Mouse (Mus musculus) heart, embryonic 15.5 days (tissue): Measurements from ENCODE around the gene Rapgefl1. TPM values are rescaled to one million over a fixed set of nuclear protein-coding genes. Genes with fewer than 3 reads are reported as not detected.

Experiments
- ATAC-seq: fragments of 200-750 bp; cut with Nextera tagmentation; replicated peaks from 2 replicates; pipeline ENCODE4 v1.8.0; 2017; ENCODE audit warnings: low read depth, moderate TSS enrichment; ENCODE audit not compliant: insufficient number of reproducible peaks, insufficient read depth, low FRiP score
- H3K27ac ChIP-seq: fragments of 300-500 bp; sonication (generic); 2 replicates; pipeline ENCODE4 v1.5.1; 2015; ENCODE audit warnings: mild to moderate bottlenecking, inconsistent platforms
- H3K27me3 ChIP-seq: fragments of 300-500 bp; sonication (generic); 2 replicates; pipeline ENCODE4 v1.6.1; 2015; ENCODE audit warnings: inconsistent platforms
- H3K36me3 ChIP-seq: fragments of 300-500 bp; sonication (generic); 2 replicates; pipeline ENCODE4 v1.6.1; 2015; ENCODE audit warnings: mild to moderate bottlenecking, inconsistent platforms
- H3K4me1 ChIP-seq: fragments of 300-500 bp; sonication (generic); replicated peaks from 2 replicates; pipeline ENCODE4 v1.6.1; 2015; ENCODE audit warnings: inconsistent platforms
- H3K4me2 ChIP-seq: fragments of 300-500 bp; sonication (generic); 2 replicates; pipeline ENCODE4 v1.6.1; 2015; ENCODE audit warnings: inconsistent platforms, mild to moderate bottlenecking, moderate library complexity
- H3K4me3 ChIP-seq: fragments of 300-500 bp; sonication (generic); 2 replicates; pipeline ENCODE4 v1.5.1; 2015; ENCODE audit warnings: mild to moderate bottlenecking, inconsistent platforms
- H3K9ac ChIP-seq: fragments of 300-500 bp; sonication (generic); 2 replicates; pipeline ENCODE4 v1.6.1; 2015; ENCODE audit warnings: mild to moderate bottlenecking, inconsistent platforms
- H3K9me3 ChIP-seq: fragments of 300-500 bp; sonication (generic); replicated peaks from 2 replicates; pipeline ENCODE4 v1.6.1; 2016; ENCODE audit warnings: inconsistent platforms
- WGBS: fragments of 180-500 bp; shearing (Covaris S2); methylation state at CpG from one replicate; pipeline ENCODE4 v1.1.7; 2015; ENCODE audit warnings: mixed read lengths; 5-methylcytosine and 5-hydroxymethylcytosine counted together
- polyA plus RNA-seq: library from polyadenylated mRNA; unstranded; fragments of >200 nt; fragmentation: Nextera tagmentation; extraction: Ambion mirVana; gene quantifications from 2 replicates; pipeline ENCODE4 v1.2.1, GENCODE M21; 2015

The Rapgefl1 gene
- polyA plus RNA-seq, result 0.71 and 1.5 TPM in 2 replicates

- H3K4me1 ChIP-seq, result peaks cover 31% of the 10 kb centered on the region
- WGBS, result under 1% methylated on average over 47 of the region's 48 CpGs
- H3K4me2 ChIP-seq, result peak within 1 kb of the TSS; percentile 100
- H3K27me3 ChIP-seq, result peaks cover 25% of the 10 kb centered on the region
- 0 out of 2 replicates have a peak within 1 kb of the TSS, but pooled peaks have one; percentile 36 for H3K27ac ChIP-seq
- H3K4me3 ChIP-seq, result peak within 1 kb of the TSS; percentile 80
- peaks cover 30% of the 10 kb centered on the region for H3K36me3 ChIP-seq
- ATAC-seq, result peak; percentile 88
- H3K9me3 ChIP-seq, result no peaks in the 10 kb centered on the region
- peak within 1 kb of the TSS; percentile 81 for H3K9ac ChIP-seq
Measured at GRCm38 (mm10) chr11:98836651-98837141, at the start of gene Rapgefl1. Gene Rapgefl1 (plus strand): TSS chr11:98836785.

- peak overlapping the region; percentile 44 for H3K4me2 ChIP-seq
- H3K4me1 ChIP-seq, result peaks cover 69% of the 10 kb centered on the region
- H3K9ac ChIP-seq, result 0 out of 2 replicates have a peak overlapping the region, but pooled peaks have one; percentile 18
- no peaks in the 10 kb centered on the region for H3K9me3 ChIP-seq
- ATAC-seq, result no peak
- no peaks in the 10 kb centered on the region for H3K27me3 ChIP-seq
- H3K27ac ChIP-seq, result peak overlapping the region; percentile 98
- no peaks in the 10 kb centered on the region for H3K36me3 ChIP-seq
- peak overlapping the region; percentile 13; the same call in 1 of the 2 replicates for H3K4me3 ChIP-seq
- WGBS, result 19% methylated on average over 7 of the region's 7 CpGs
Measured at GRCm38 (mm10) chr11:98787229-98787628, 49.4 kb upstream of the Rapgefl1 start.

GRCm38 (mm10) chr11:98787691-98788090 lies 48.9 kb upstream of the Rapgefl1 start:
- no peaks in the 10 kb centered on the region for H3K36me3 ChIP-seq
- H3K27me3 ChIP-seq, result no peaks in the 10 kb centered on the region
- no peak for ATAC-seq
- H3K27ac ChIP-seq, result peak overlapping the region; percentile 98
- H3K9ac ChIP-seq, result 0 out of 2 replicates have a peak overlapping the region, but pooled peaks have one; percentile 18
- H3K4me1 ChIP-seq, result peaks cover 64% of the 10 kb centered on the region
- no peak overlapping the region for H3K4me3 ChIP-seq
- WGBS, result 96% methylated on average over 1 of the region's 1 CpGs
- H3K9me3 ChIP-seq, result no peaks in the 10 kb centered on the region
- peak overlapping the region; percentile 44; the same call in 1 of the 2 replicates for H3K4me2 ChIP-seq

GRCm38 (mm10) chr11:98788139-98788538 lies 48.4 kb upstream of the Rapgefl1 start:
- no peaks in the 10 kb centered on the region for H3K36me3 ChIP-seq
- no peaks in the 10 kb centered on the region for H3K9me3 ChIP-seq
- WGBS, result 87% methylated on average over 5 of the region's 5 CpGs
- no peak overlapping the region for H3K9ac ChIP-seq
- no peak overlapping the region for H3K4me3 ChIP-seq
- no peak overlapping the region; the same call in 1 of the 2 replicates for H3K4me2 ChIP-seq
- ATAC-seq, result no peak
- peaks cover 60% of the 10 kb centered on the region for H3K4me1 ChIP-seq
- H3K27ac ChIP-seq, result peak overlapping the region; percentile 85
- H3K27me3 ChIP-seq, result no peaks in the 10 kb centered on the region

- H3K27ac ChIP-seq, result peak overlapping the region; percentile 85
- peak; percentile 60 for ATAC-seq
- peak overlapping the region; percentile 59 for H3K4me3 ChIP-seq
- H3K9me3 ChIP-seq, result no peaks in the 10 kb centered on the region
- no peaks in the 10 kb centered on the region for H3K27me3 ChIP-seq
- no peaks in the 10 kb centered on the region for H3K36me3 ChIP-seq
- H3K9ac ChIP-seq, result peak overlapping the region; percentile 72
- H3K4me2 ChIP-seq, result peak overlapping the region; percentile 93
- WGBS, result 11% methylated on average over 18 of the region's 18 CpGs
- H3K4me1 ChIP-seq, result peaks cover 58% of the 10 kb centered on the region
Measured at GRCm38 (mm10) chr11:98788550-98789218, 47.9 kb upstream of the Rapgefl1 start.

- H3K4me1 ChIP-seq, result peaks cover 58% of the 10 kb centered on the region
Measured at GRCm38 (mm10) chr11:98789219-98789807, 47.3 kb upstream of the Rapgefl1 start.

GRCm38 (mm10) chr11:98789824-98790223 lies 46.8 kb upstream of the Rapgefl1 start:
- Histone ChIP-seq H3K36me3 (no peaks in the 10 kb centered on the region), H3K27me3 (no peaks in the 10 kb centered on the region), H3K4me2 (peak overlapping the region; percentile 93), H3K9ac (peak overlapping the region; percentile 72), H3K27ac (peak overlapping the region; percentile 85), H3K4me1 (peaks cover 54% of the 10 kb centered on the region), H3K9me3 (no peaks in the 10 kb centered on the region), H3K4me3 (peak overlapping the region; percentile 59)
- ATAC-seq, result no peak
- WGBS, result 31% methylated on average over 5 of the region's 5 CpGs

More at GRCm38 (mm10) chr11:98789219-98789807, 47.3 kb upstream of the Rapgefl1 start:
- H3K9me3 ChIP-seq, result no peaks in the 10 kb centered on the region
- peak overlapping the region; percentile 72 for H3K9ac ChIP-seq
- no peak; the same call in 1 of the 2 replicates for ATAC-seq
- H3K27me3 ChIP-seq, result no peaks in the 10 kb centered on the region
- no peaks in the 10 kb centered on the region for H3K36me3 ChIP-seq
- H3K27ac ChIP-seq, result peak overlapping the region; percentile 85
- under 1% methylated on average over 25 of the region's 25 CpGs for WGBS
- peak overlapping the region; percentile 93 for H3K4me2 ChIP-seq
- H3K4me3 ChIP-seq, result peak overlapping the region; percentile 59

- Histone ChIP-seq H3K27ac (no peak overlapping the region), H3K4me2 (no peak overlapping the region), H3K4me1 (peaks cover 45% of the 10 kb centered on the region), H3K9me3 (no peaks in the 10 kb centered on the region), H3K9ac (no peak overlapping the region), H3K36me3 (no peaks in the 10 kb centered on the region), H3K4me3 (no peak overlapping the region), H3K27me3 (no peaks in the 10 kb centered on the region)
- ATAC-seq, result no peak
- 81% methylated on average over 5 of the region's 5 CpGs for WGBS
Measured at GRCm38 (mm10) chr11:98790631-98791205, 45.9 kb upstream of the Rapgefl1 start.

- WGBS, result 73% methylated on average over 1 of the region's 1 CpGs
- Histone ChIP-seq H3K9ac (no peak overlapping the region), H3K4me1 (peaks cover 37% of the 10 kb centered on the region), H3K4me3 (no peak overlapping the region), H3K27ac (no peak overlapping the region), H3K36me3 (no peaks in the 10 kb centered on the region), H3K27me3 (no peaks in the 10 kb centered on the region), H3K9me3 (no peaks in the 10 kb centered on the region), H3K4me2 (no peak overlapping the region)
- no peak for ATAC-seq
Measured at GRCm38 (mm10) chr11:98791448-98791847, 45.1 kb upstream of the Rapgefl1 start.

- H3K27ac ChIP-seq, result no peak overlapping the region
- no peak overlapping the region for H3K4me3 ChIP-seq
- no peak overlapping the region for H3K4me2 ChIP-seq
- 18% methylated on average over 4 of the region's 4 CpGs for WGBS
- no peaks in the 10 kb centered on the region for H3K9me3 ChIP-seq
- no peak overlapping the region for H3K9ac ChIP-seq
- no peaks in the 10 kb centered on the region for H3K36me3 ChIP-seq
- H3K4me1 ChIP-seq, result peaks cover 32% of the 10 kb centered on the region
- H3K27me3 ChIP-seq, result no peaks in the 10 kb centered on the region
- ATAC-seq, result no peak
Measured at GRCm38 (mm10) chr11:98792081-98792480, 44.5 kb upstream of the Rapgefl1 start.

GRCm38 (mm10) chr11:98794469-98795014 lies 42.0 kb upstream of the Rapgefl1 start:
- Histone ChIP-seq H3K36me3 (peaks cover 8% of the 10 kb centered on the region), H3K9me3 (no peaks in the 10 kb centered on the region), H3K27ac (peak overlapping the region; percentile 100), H3K27me3 (no peaks in the 10 kb centered on the region), H3K4me3 (peak overlapping the region; percentile 95), H3K4me1 (peaks cover 35% of the 10 kb centered on the region), H3K4me2 (peak overlapping the region; percentile 79), H3K9ac (peak overlapping the region; percentile 100)
- under 1% methylated on average over 29 of the region's 30 CpGs for WGBS
- peak; percentile 64 for ATAC-seq
